Mouse (Mus musculus): Measurements from ENCODE around the gene Allc. TPM values are rescaled to one million over a fixed set of nuclear protein-coding genes. Genes with fewer than 3 reads are reported as not detected.

The Allc gene
- not detected for total RNA-seq (2021)
- long read RNA-seq, experiment 1, result 0 reads
- long read RNA-seq, experiment 2, result 0 reads

- DNase-seq, result no peak
Observed at GRCm38 (mm10) chr12:28582423-28582822, at the start of gene Allc. Gene Allc (minus strand): TSS chr12:28582523.

GRCm38 (mm10) chr12:28628436-28628835 is 46.1 kb upstream of the Allc start:
- DNase-seq, result no peak

GRCm38 (mm10) chr12:28627092-28627491 is 44.8 kb upstream of the Allc start:
- DNase-seq, result no peak

- DNase-seq, result no peak
Observed at GRCm38 (mm10) chr12:28625407-28625806, 43.1 kb upstream of the Allc start.

GRCm38 (mm10) chr12:28624251-28624650 is 41.9 kb upstream of the Allc start:
- no peak for DNase-seq

GRCm38 (mm10) chr12:28623195-28623594 is 40.9 kb upstream of the Allc start, which contains the start of gene Colec11:
Gene Colec11 (minus strand): TSS chr12:28623377.
- no peak for DNase-seq

GRCm38 (mm10) chr12:28622641-28623040 is 40.3 kb upstream of the Allc start:
- no peak for DNase-seq

GRCm38 (mm10) chr12:28622167-28622532 is 39.8 kb upstream of the Allc start:
- no peak for DNase-seq

- no peak for DNase-seq
Observed at GRCm38 (mm10) chr12:28621451-28622166, 39.3 kb upstream of the Allc start.

GRCm38 (mm10) chr12:28617297-28617696 is 35.0 kb upstream of the Allc start:
- no peak for DNase-seq

GRCm38 (mm10) chr12:28614401-28614800 is 32.1 kb upstream of the Allc start:
- DNase-seq, result no peak

- no peak for DNase-seq
Observed at GRCm38 (mm10) chr12:28612391-28612790, 30.1 kb upstream of the Allc start.

- no peak for DNase-seq
Observed at GRCm38 (mm10) chr12:28607546-28608305, 25.4 kb upstream of the Allc start.

GRCm38 (mm10) chr12:28603494-28603893 is 21.2 kb upstream of the Allc start:
- no peak for DNase-seq

GRCm38 (mm10) chr12:28602259-28602658 is 19.9 kb upstream of the Allc start:
- peak; percentile 58 to 66 for DNase-seq

- DNase-seq, result no peak
Observed at GRCm38 (mm10) chr12:28598526-28598991, 16.2 kb upstream of the Allc start.

GRCm38 (mm10) chr12:28598110-28598509 is 15.8 kb upstream of the Allc start:
- no peak for DNase-seq

GRCm38 (mm10) chr12:28597699-28598098 is 15.4 kb upstream of the Allc start:
- no peak for DNase-seq

- no peak for DNase-seq
Observed at GRCm38 (mm10) chr12:28596851-28597250, 14.5 kb upstream of the Allc start.

- DNase-seq, result no peak
Observed at GRCm38 (mm10) chr12:28590428-28590827, 8.1 kb upstream of the Allc start.

- peak; percentile 87 to 88 for DNase-seq
Observed at GRCm38 (mm10) chr12:28589090-28589868, 7.0 kb upstream of the Allc start.

- DNase-seq, result no peak
Observed at GRCm38 (mm10) chr12:28587949-28588348, 5.6 kb upstream of the Allc start.

GRCm38 (mm10) chr12:28584036-28584435 is 1.7 kb upstream of the Allc start:
- no peak for DNase-seq
